8 mouse cellular contexts compared by ENCODE assay signal in genomic region chr7:31059108-31059507, GRCm38 (mm10). TPM values are rescaled to one million over a fixed set of nuclear protein-coding genes. Genes with fewer than 3 reads are reported as not detected.
DNase-seq lines count a peak whose midpoint lies in the region; ATAC-seq and TF ChIP-seq lines count a peak whose summit lies in the region.

Gene Lgi4 (plus strand): TSS chr7:31059342.

- peaks cover 3% of the 10 kb centered on the region for H3K27me3 ChIP-seq in C2C12 (ENCODE audit: control insufficient read depth, insufficient read depth, insufficient read length)
- H3K27me3 ChIP-seq in embryonic facial prominence, embryonic 14.5 days (replicated peaks; ENCODE audit: control insufficient read depth, insufficient read depth, low read length): 0 out of 2 replicates have a peak, but pooled peaks cover under 1% of the 10 kb centered on the region
- peaks cover 3% of the 10 kb centered on the region for H3K27me3 ChIP-seq in kidney, embryonic 15.5 days
- no peaks in the 10 kb centered on the region for H3K27me3 ChIP-seq in limb, embryonic 14.5 days (ENCODE audit: control insufficient read depth, insufficient read depth, low read length)
- H3K27me3 ChIP-seq in stomach, embryonic 14.5 days (ENCODE audit: control insufficient read depth, insufficient read depth, low read length): no peaks in the 10 kb centered on the region

- H3ac ChIP-seq in C2C12 (ENCODE audit: control insufficient read depth, insufficient read length, low read depth): no peak within 1 kb of the TSS

- H3K4me2 ChIP-seq in embryonic facial prominence, embryonic 14.5 days (ENCODE audit: low read depth, low read length): no peak within 1 kb of the TSS
- no peak within 1 kb of the TSS for H3K4me2 ChIP-seq in kidney, embryonic 15.5 days
- no peak within 1 kb of the TSS for H3K4me2 ChIP-seq in limb, embryonic 14.5 days (replicated peaks; ENCODE audit: low read depth, low read length, severe bottlenecking)
- 0 out of 2 replicates have a peak within 1 kb of the TSS, but pooled peaks have one; percentile 5 for H3K4me2 ChIP-seq in stomach, embryonic 14.5 days (replicated peaks; ENCODE audit: low read depth, low read length)

- H3K4me3 ChIP-seq in C2C12 (ENCODE audit: insufficient read depth, poor library complexity, severe bottlenecking): no peak within 1 kb of the TSS
- no peak within 1 kb of the TSS for H3K4me3 ChIP-seq in embryonic facial prominence, embryonic 14.5 days (ENCODE audit: low read depth, low read length)
- H3K4me3 ChIP-seq in kidney, embryonic 15.5 days (replicated peaks): no peak within 1 kb of the TSS
- H3K4me3 ChIP-seq in limb, embryonic 14.5 days (replicated peaks; ENCODE audit: low read length): no peak within 1 kb of the TSS
- no peak within 1 kb of the TSS for H3K4me3 ChIP-seq in stomach, embryonic 14.5 days (ENCODE audit: low read depth, low read length)

- no peak for TF ChIP-seq POLR2A in limb, embryonic 14.5 days (IDR thresholded peaks at IDR 0.05; ENCODE audit: borderline replicate concordance, extremely low read depth, insufficient read depth, insufficient read length)

- WGBS in embryonic facial prominence, embryonic 14.5 days: 0% methylated on average over 2 of the region's 2 CpGs
- 2% methylated on average over 2 of the region's 2 CpGs for WGBS in kidney, embryonic 15.5 days
- 0% methylated on average over 2 of the region's 2 CpGs for WGBS in limb, embryonic 14.5 days
- 5% methylated on average over 2 of the region's 2 CpGs for WGBS in stomach, embryonic 14.5 days

- H3K9ac ChIP-seq in embryonic facial prominence, embryonic 14.5 days (ENCODE audit: low read depth, low read length): no peak within 1 kb of the TSS
- H3K9ac ChIP-seq in kidney, embryonic 15.5 days: no peak within 1 kb of the TSS
- H3K9ac ChIP-seq in limb, embryonic 14.5 days (ENCODE audit: low read depth, low read length, severe bottlenecking): no peak within 1 kb of the TSS
- H3K9ac ChIP-seq in stomach, embryonic 14.5 days (replicated peaks; ENCODE audit: low read depth, low read length): no peak within 1 kb of the TSS

- TF ChIP-seq CTCF in C2C12 (IDR thresholded peaks at IDR 0.05; ENCODE audit: control insufficient read depth, insufficient read depth, insufficient read length): peak; percentile 88

- peaks cover 14% of the 10 kb centered on the region for H3K4me1 ChIP-seq in embryonic facial prominence, embryonic 14.5 days (ENCODE audit: control insufficient read depth, insufficient read depth, low read length)
- H3K4me1 ChIP-seq in kidney, embryonic 15.5 days: peaks cover 26% of the 10 kb centered on the region
- peaks cover 15% of the 10 kb centered on the region for H3K4me1 ChIP-seq in limb, embryonic 14.5 days (ENCODE audit: control insufficient read depth, insufficient read depth, low read length)
- peaks cover 15% of the 10 kb centered on the region; the same call in 1 of the 2 replicates for H3K4me1 ChIP-seq in stomach, embryonic 14.5 days (ENCODE audit: control insufficient read depth, insufficient read depth, low read length)

- peak; percentile 73 for ATAC-seq in embryonic facial prominence, embryonic 14.5 days (ENCODE audit: low read depth)
- ATAC-seq in kidney, embryonic 15.5 days (replicated peaks; ENCODE audit: low FRiP score): peak; percentile 47
- ATAC-seq in limb, embryonic 14.5 days (ENCODE audit: low FRiP score, low read depth): 0 out of 2 replicates have a peak, but pooled peaks have one; percentile 36
- ATAC-seq in monocyte, adult 5-6 weeks (replicated peaks; ENCODE audit: insufficient number of reproducible peaks, low FRiP score, low TSS enrichment, poor library complexity, severe bottlenecking): peak; percentile 76
- peak; percentile 43 for ATAC-seq in stomach, embryonic 14.5 days (ENCODE audit: insufficient number of reproducible peaks, insufficient read depth, low FRiP score, low read depth)

- H3K27ac ChIP-seq in embryonic facial prominence, embryonic 14.5 days (replicated peaks; ENCODE audit: low read depth, low read length): no peak within 1 kb of the TSS
- no peak within 1 kb of the TSS for H3K27ac ChIP-seq in kidney, embryonic 15.5 days
- H3K27ac ChIP-seq in limb, embryonic 14.5 days (replicated peaks; ENCODE audit: low read depth, low read length): no peak within 1 kb of the TSS
- H3K27ac ChIP-seq in stomach, embryonic 14.5 days (ENCODE audit: low read length): 0 out of 2 replicates have a peak within 1 kb of the TSS, but pooled peaks have one; percentile 27

- no peaks in the 10 kb centered on the region for H3K36me3 ChIP-seq in C2C12 (ENCODE audit: control insufficient read depth, insufficient read depth)
- H3K36me3 ChIP-seq in embryonic facial prominence, embryonic 14.5 days (ENCODE audit: control insufficient read depth, insufficient read depth, low read length): no peaks in the 10 kb centered on the region
- no peaks in the 10 kb centered on the region for H3K36me3 ChIP-seq in kidney, embryonic 15.5 days
- no peaks in the 10 kb centered on the region for H3K36me3 ChIP-seq in limb, embryonic 14.5 days (ENCODE audit: control insufficient read depth, insufficient read depth, low read length)
- H3K36me3 ChIP-seq in stomach, embryonic 14.5 days (ENCODE audit: control insufficient read depth, insufficient read depth, low read length): no peaks in the 10 kb centered on the region

- no peaks in the 10 kb centered on the region for H3K9me3 ChIP-seq in embryonic facial prominence, embryonic 14.5 days (ENCODE audit: control insufficient read depth, low read length)
- H3K9me3 ChIP-seq in kidney, embryonic 15.5 days (replicated peaks): no peaks in the 10 kb centered on the region
- no peaks in the 10 kb centered on the region for H3K9me3 ChIP-seq in limb, embryonic 14.5 days (ENCODE audit: control insufficient read depth, low read length)
- no peaks in the 10 kb centered on the region for H3K9me3 ChIP-seq in stomach, embryonic 14.5 days (ENCODE audit: control insufficient read depth, low read depth, low read length)

- H3K79me2 ChIP-seq in C2C12 (ENCODE audit: control insufficient read depth, insufficient read depth): no peaks in the 10 kb centered on the region

- no peaks in the 10 kb centered on the region for H3K79me3 ChIP-seq in C2C12 (ENCODE audit: low read depth)

- peak; percentile 83 for DNase-seq in adrenal gland, postnatal 25 days
- DNase-seq in embryonic facial prominence, embryonic 14.5 days (ENCODE audit: low spot score): peak; percentile 83
- DNase-seq in heart, adult 8-10 months (ENCODE audit: low spot score): peak; percentile 89
- DNase-seq in limb, embryonic 14.5 days (ENCODE audit: low spot score): peak; percentile 70

TF ChIP-seq in C2C12, 6 proteins besides CTCF, POLR2A, EP300 and RAD21:
- no peak for TF ChIP-seq MYOG (IDR thresholded peaks at IDR 0.05; ENCODE audit: control insufficient read depth, extremely low read depth, insufficient read length)
- TF ChIP-seq USF1 (IDR thresholded peaks at IDR 0.05; ENCODE audit: low read depth): no peak
- TF ChIP-seq CEBPB (IDR thresholded peaks at IDR 0.05; ENCODE audit: low read depth): no peak
- no peak for TF ChIP-seq MYOD1 (IDR thresholded peaks at IDR 0.05; ENCODE audit: control insufficient read depth, insufficient read length, low read depth)
- TF ChIP-seq MAX (IDR thresholded peaks at IDR 0.05): no peak
- TF ChIP-seq FOSL1 (IDR thresholded peaks at IDR 0.05; ENCODE audit: insufficient read depth, low read length, poor library complexity, severe bottlenecking): no peak

RNA-seq across cellular contexts. Expression of gene Lgi4, which starts in this region (rescaled TPM):
- polyA plus RNA-seq in C2C12 (2012; fragmentation: generic; extraction: Trizol): 0.02 TPM
- total RNA-seq in adrenal gland, postnatal 25 days (2021): 3.7 and 3.8 TPM in 2 replicates
- polyA plus RNA-seq in embryonic facial prominence, embryonic 14.5 days (2014; fragmentation: Nextera tagmentation; extraction: Ambion mirVana): 0.86 and 1.6 TPM in 2 replicates
- 1 to 10 TPM; 2.6 to 3.8 (median 3.4) TPM for total RNA-seq in heart, adult 8-10 months (2022)
- 0.34 and 0.44 TPM in 2 replicates for polyA plus RNA-seq in kidney, embryonic 15.5 days (2015; fragmentation: Nextera tagmentation; extraction: Ambion mirVana)
- 2.0 and 2.8 TPM in 2 replicates for polyA plus RNA-seq in limb, embryonic 14.5 days (2012; rRNA removed)
- 0.39 and 1.1 TPM in 2 replicates for polyA plus RNA-seq in limb, embryonic 14.5 days (2014; fragmentation: Nextera tagmentation; extraction: Ambion mirVana)
- 0.21 to 0.49 TPM (median 0.38 TPM) in 3 replicates for total RNA-seq in monocyte, adult 5-6 weeks (2017)
- polyA plus RNA-seq in stomach, embryonic 14.5 days (2014; fragmentation: Nextera tagmentation; extraction: Ambion mirVana): 0.78 and 1.7 TPM in 2 replicates

Comparison
In these comparisons a context has a peak if more than half of its experiments do, and no peak if none do; other contexts are left out.
1. Peak in ATAC-seq in kidney, embryonic 15.5 days; RNA of the gene not detected or under 1 TPM.
2. Peak in ATAC-seq in monocyte, adult 5-6 weeks; RNA of the gene not detected or under 1 TPM.